In genomic region chr9:109825739-109826138, GRCm38 (mm10) we compare ENCODE assay signal across 26 mouse cellular contexts. TPM values are rescaled to one million over a fixed set of nuclear protein-coding genes. Genes with fewer than 3 reads are reported as not detected.
DNase-seq lines count a peak whose midpoint lies in the region; ATAC-seq and TF ChIP-seq lines count a peak whose summit lies in the region.
"Had no signal": no experiment of that assay in that cellular context is flagged by ENCODE, and none has a peak within 500 bp of the region (broad histone marks: within the 10 kb centered on the region; RNA-seq: fewer than 3 reads in every experiment).

No protein-coding gene starts in this region.

- TF ChIP-seq CTCF in MEL (IDR thresholded peaks at IDR 0.05 in 2 of 3, conservative IDR thresholded peaks at IDR 0.05 in 1 of 3; ENCODE audit: control insufficient read depth in 1 of 3, insufficient read depth in 1 of 3, low read depth in 2 of 3, low read length in 3 of 3, poor library complexity in 1 of 3, severe bottlenecking in 1 of 3): no peak
- TF ChIP-seq CTCF in intestine, postnatal 0 days (IDR thresholded peaks at IDR 0.05; ENCODE audit: low read depth): no peak

- TF ChIP-seq RAD21 in MEL (IDR thresholded peaks at IDR 0.05; ENCODE audit: low read depth, low read length): no peak

- no peak overlapping the region for H3K4me3 ChIP-seq in MEL (ENCODE audit: control insufficient read depth in 1 of 2, insufficient read depth in 1 of 2, low read depth in 2 of 2, low read length in 2 of 2)
- no peak overlapping the region for H3K4me3 ChIP-seq in liver, embryonic 11.5 days (ENCODE audit: low read depth, low read length)
- H3K4me3 ChIP-seq in liver, embryonic 15.5 days (replicated peaks): no peak overlapping the region
- no peak overlapping the region for H3K4me3 ChIP-seq in intestine, postnatal 0 days (ENCODE audit: low read depth, low read length)
- no peak overlapping the region for H3K4me3 ChIP-seq in hindbrain, embryonic 14.5 days (replicated peaks; ENCODE audit: low read length)
- H3K4me3 ChIP-seq: embryonic facial prominence, embryonic 12.5 days; forebrain, embryonic 15.5 days; gastrocnemius, adult 2 months; heart, embryonic 12.5 days; hindbrain, embryonic 10.5 days; hindbrain, embryonic 15.5 days had no signal

- H3K9me3 ChIP-seq in MEL (replicated peaks; ENCODE audit: insufficient read depth, low read length): no peaks in the 10 kb centered on the region
- no peaks in the 10 kb centered on the region for H3K9me3 ChIP-seq in liver, embryonic 11.5 days (ENCODE audit: control insufficient read depth, low read length)
- no peaks in the 10 kb centered on the region for H3K9me3 ChIP-seq in liver, embryonic 15.5 days (replicated peaks)
- H3K9me3 ChIP-seq in intestine, postnatal 0 days (ENCODE audit: control insufficient read depth): no peaks in the 10 kb centered on the region
- H3K9me3 ChIP-seq in hindbrain, embryonic 14.5 days (ENCODE audit: control insufficient read depth, low read length): no peaks in the 10 kb centered on the region
- H3K9me3 ChIP-seq: embryonic facial prominence, embryonic 12.5 days; forebrain, embryonic 15.5 days; heart, embryonic 12.5 days; hindbrain, embryonic 10.5 days; hindbrain, embryonic 15.5 days had no signal

- H3K9ac ChIP-seq in MEL (ENCODE audit: control insufficient read depth, low read depth, low read length, poor library complexity, severe bottlenecking): no peak overlapping the region
- H3K9ac ChIP-seq in liver, embryonic 11.5 days (ENCODE audit: low read depth, low read length): no peak overlapping the region
- no peak overlapping the region for H3K9ac ChIP-seq in liver, embryonic 15.5 days
- no peak overlapping the region for H3K9ac ChIP-seq in intestine, postnatal 0 days (ENCODE audit: low read depth, low read length)
- H3K9ac ChIP-seq in hindbrain, embryonic 14.5 days: no peak overlapping the region
- H3K9ac ChIP-seq: embryonic facial prominence, embryonic 12.5 days; forebrain, embryonic 15.5 days; heart, embryonic 12.5 days; hindbrain, embryonic 15.5 days had no signal

- WGBS in liver, embryonic 11.5 days: 24% methylated on average over 4 of the region's 4 CpGs
- WGBS in liver, embryonic 15.5 days (ENCODE audit: insufficient replicate concordance): 18% methylated on average over 4 of the region's 4 CpGs
- WGBS in intestine, postnatal 0 days: 55% methylated on average over 4 of the region's 4 CpGs
- WGBS in hindbrain, embryonic 14.5 days: 79% methylated on average over 4 of the region's 4 CpGs

- no peak for TF ChIP-seq POLR2A in MEL (IDR thresholded peaks at IDR 0.05; ENCODE audit: control insufficient read depth in 1 of 2, insufficient read depth in 1 of 2, low read depth in 1 of 2, low read length in 2 of 2, poor library complexity in 1 of 2)

- no peak overlapping the region for H3K4me2 ChIP-seq in liver, embryonic 11.5 days
- no peak overlapping the region for H3K4me2 ChIP-seq in liver, embryonic 15.5 days
- no peak overlapping the region for H3K4me2 ChIP-seq in intestine, postnatal 0 days (replicated peaks; ENCODE audit: low read depth)
- H3K4me2 ChIP-seq in hindbrain, embryonic 14.5 days (replicated peaks): no peak overlapping the region
- H3K4me2 ChIP-seq: embryonic facial prominence, embryonic 12.5 days; forebrain, embryonic 15.5 days; heart, embryonic 12.5 days; hindbrain, embryonic 15.5 days had no signal

- peaks cover 0 to 20% of the 10 kb centered on the region in 2 experiments; a peak in 2 of 4 replicates for H3K36me3 ChIP-seq in MEL (ENCODE audit: control insufficient read depth in 1 of 2, insufficient read depth in 2 of 2, low read length in 2 of 2)
- no peaks in the 10 kb centered on the region for H3K36me3 ChIP-seq in liver, embryonic 11.5 days (ENCODE audit: control insufficient read depth, insufficient read depth, low read length)
- H3K36me3 ChIP-seq in liver, embryonic 15.5 days (replicated peaks): no peaks in the 10 kb centered on the region
- H3K36me3 ChIP-seq in intestine, postnatal 0 days (ENCODE audit: control insufficient read depth, insufficient read depth): no peaks in the 10 kb centered on the region
- H3K36me3 ChIP-seq in hindbrain, embryonic 14.5 days (replicated peaks; ENCODE audit: control insufficient read depth, insufficient read depth): no peaks in the 10 kb centered on the region
- H3K36me3 ChIP-seq: forebrain, embryonic 15.5 days; hindbrain, embryonic 15.5 days had no signal

- peak overlapping the region; percentile 53 for H3K27ac ChIP-seq in MEL (ENCODE audit: control insufficient read depth, low read depth, low read length)
- no peak overlapping the region for H3K27ac ChIP-seq in liver, embryonic 11.5 days (ENCODE audit: low read depth, low read length)
- H3K27ac ChIP-seq in liver, embryonic 15.5 days (replicated peaks): no peak overlapping the region
- H3K27ac ChIP-seq in intestine, postnatal 0 days (ENCODE audit: low read depth, low read length): no peak overlapping the region
- no peak overlapping the region for H3K27ac ChIP-seq in hindbrain, embryonic 14.5 days
- H3K27ac ChIP-seq: embryonic facial prominence, embryonic 12.5 days; forebrain, embryonic 15.5 days; gastrocnemius, adult 2 months; hindbrain, embryonic 10.5 days; hindbrain, embryonic 15.5 days had no signal

- no peaks in the 10 kb centered on the region for H3K79me2 ChIP-seq in MEL (ENCODE audit: control insufficient read depth, insufficient read depth, low read length, poor library complexity)

- TF ChIP-seq EP300 in MEL (IDR thresholded peaks at IDR 0.05; ENCODE audit: low read depth in 1 of 2, low read length in 2 of 2): peak; percentile 83 to 91

- ATAC-seq in liver, embryonic 11.5 days (replicated peaks; ENCODE audit: low FRiP score): peak; percentile 91
- peak; percentile 89 for ATAC-seq in liver, embryonic 15.5 days (ENCODE audit: insufficient read depth)
- ATAC-seq in intestine, postnatal 0 days: no peak
- no peak for ATAC-seq in hindbrain, embryonic 14.5 days (ENCODE audit: low FRiP score)
- no peak for ATAC-seq in inflammation-experienced regulatory T-cells, adult 6 months
- ATAC-seq: CD4-positive, CD25-positive, alpha-beta regulatory T cell, adult 4 months; forebrain, embryonic 15.5 days had no signal

- DNase-seq in MEL (ENCODE audit: low read depth, low spot score): peak; percentile 69
- no peak for DNase-seq in liver, embryonic 11.5 days (ENCODE audit: low spot score)
- DNase-seq in kidney, adult 8-10 months: no peak
- no peak for DNase-seq in hindbrain, embryonic 14.5 days (ENCODE audit: low spot score)
- DNase-seq: adrenal gland, adult 2 months; adrenal gland, postnatal 25 days; B cell, adult 2 months; cerebellum, adult 11-12 months; cerebellum, adult 9-10 months; cerebellum, postnatal 25 days; gastrocnemius, adult 2 months; gastrocnemius, postnatal 25 days had no signal

- peaks cover 12 to 16% of the 10 kb centered on the region in 2 experiments for H3K4me1 ChIP-seq in MEL (ENCODE audit: control insufficient read depth in 1 of 2, insufficient read depth in 2 of 2, low read length in 2 of 2)
- peaks cover 7% of the 10 kb centered on the region for H3K4me1 ChIP-seq in liver, embryonic 11.5 days (replicated peaks; ENCODE audit: control insufficient read depth, insufficient read depth, low read length)
- H3K4me1 ChIP-seq in liver, embryonic 15.5 days (replicated peaks): peaks cover 21% of the 10 kb centered on the region
- no peaks in the 10 kb centered on the region for H3K4me1 ChIP-seq in intestine, postnatal 0 days (replicated peaks; ENCODE audit: control insufficient read depth, insufficient read depth, low read length)
- no peaks in the 10 kb centered on the region for H3K4me1 ChIP-seq in hindbrain, embryonic 14.5 days (replicated peaks; ENCODE audit: control insufficient read depth, insufficient read depth, low read length)
- H3K4me1 ChIP-seq: embryonic facial prominence, embryonic 12.5 days; forebrain, embryonic 15.5 days; hindbrain, embryonic 10.5 days; hindbrain, embryonic 15.5 days had no signal

- H3K27me3 ChIP-seq in MEL (ENCODE audit: control insufficient read depth in 1 of 2, insufficient read depth in 2 of 2, low read length in 2 of 2): no peaks in the 10 kb centered on the region
- H3K27me3 ChIP-seq in liver, embryonic 11.5 days (replicated peaks; ENCODE audit: control insufficient read depth, insufficient read depth, low read length): no peaks in the 10 kb centered on the region
- H3K27me3 ChIP-seq in liver, embryonic 15.5 days: no peaks in the 10 kb centered on the region
- no peaks in the 10 kb centered on the region for H3K27me3 ChIP-seq in intestine, postnatal 0 days (replicated peaks; ENCODE audit: control insufficient read depth, insufficient read depth, low read length)
- no peaks in the 10 kb centered on the region for H3K27me3 ChIP-seq in hindbrain, embryonic 14.5 days (ENCODE audit: control insufficient read depth, insufficient read depth, low read length)
- H3K27me3 ChIP-seq: embryonic facial prominence, embryonic 12.5 days; forebrain, embryonic 15.5 days; heart, embryonic 12.5 days; hindbrain, embryonic 15.5 days had no signal

RNA-seq across cellular contexts. Expression of gene Nme6, which starts 6.8 kb away (rescaled TPM):
- total RNA-seq in MEL (2012; rRNA removed): 75.9 and 98.2 TPM in 2 replicates
- 10 to 100 TPM in 1 of 2 experiments, not detected in 1; 84.1 TPM for polyA plus RNA-seq in MEL (2012; ENCODE audit: insufficient read depth in 1 of 2, insufficient read length in 2 of 2, low read depth in 1 of 2, low replicate concordance in 2 of 2, missing spikeins in 1 of 2)
- polyA plus RNA-seq in liver, embryonic 11.5 days (2014; fragmentation: Nextera tagmentation; extraction: Ambion mirVana): 91.1 and 94.6 TPM in 2 replicates
- 51.1 and 55.1 TPM in 2 replicates for polyA plus RNA-seq in liver, embryonic 15.5 days (2015; fragmentation: Nextera tagmentation; extraction: Ambion mirVana)
- 54.6 and 58.0 TPM in 2 replicates for polyA plus RNA-seq in intestine, postnatal 0 days (2015; fragmentation: Nextera tagmentation; extraction: Ambion mirVana)
- 64.2 and 64.3 TPM in 2 replicates for polyA plus RNA-seq in hindbrain, embryonic 14.5 days (2014; fragmentation: Nextera tagmentation; extraction: Ambion mirVana)
- 10 to 100 TPM in 1 of 3 experiments, 1 to 10 TPM in 2; 6.7 to 16.6 (median 9.4) TPM for polyA plus RNA-seq in inflammation-experienced regulatory T-cells, adult 6 months (2017; shearing (Covaris generic))

RNA-seq across cellular contexts. Expression of gene Spink8, which starts 13.7 kb away (rescaled TPM):
- not detected in 2 replicates for total RNA-seq in MEL (2012; rRNA removed)
- polyA plus RNA-seq in MEL (2012; ENCODE audit: insufficient read depth in 1 of 2, insufficient read length in 2 of 2, low read depth in 1 of 2, low replicate concordance in 2 of 2, missing spikeins in 1 of 2): not detected
- polyA plus RNA-seq in liver, embryonic 11.5 days (2014; fragmentation: Nextera tagmentation; extraction: Ambion mirVana): not detected in 2 replicates
- not detected in 2 replicates for polyA plus RNA-seq in liver, embryonic 15.5 days (2015; fragmentation: Nextera tagmentation; extraction: Ambion mirVana)
- 3.0 and 3.3 TPM in 2 replicates for polyA plus RNA-seq in intestine, postnatal 0 days (2015; fragmentation: Nextera tagmentation; extraction: Ambion mirVana)
- 0.33 TPM in 1 of 2 replicates, not detected in the other for polyA plus RNA-seq in hindbrain, embryonic 14.5 days (2014; fragmentation: Nextera tagmentation; extraction: Ambion mirVana)
- not detected for polyA plus RNA-seq in inflammation-experienced regulatory T-cells, adult 6 months (2017; shearing (Covaris generic))
- total RNA-seq: gastrocnemius, adult 2 months; gastrocnemius, postnatal 25 days; granulocyte monocyte progenitor cell, adult 5-6 weeks; heart, adult 8-10 months; heart, postnatal 25 days had no signal
- polyA plus RNA-seq: adrenal gland, adult 2 months; CD4-positive, CD25-positive, alpha-beta regulatory T cell, adult 4 months; embryonic facial prominence, embryonic 12.5 days; forebrain, embryonic 11.5 days; forebrain, embryonic 15.5 days; heart, embryonic 12.5 days; heart, embryonic 16.5 days; hindbrain, embryonic 10.5 days had no signal

RNA-seq across cellular contexts. Expression of gene Camp, which starts 23.7 kb away (rescaled TPM):
- total RNA-seq in MEL (2012; rRNA removed): not detected in 2 replicates
- under 1 TPM in 1 of 2 experiments, not detected in 1; 0.13 TPM for polyA plus RNA-seq in MEL (2012; ENCODE audit: insufficient read depth in 1 of 2, insufficient read length in 2 of 2, low read depth in 1 of 2, low replicate concordance in 2 of 2, missing spikeins in 1 of 2)
- polyA plus RNA-seq in liver, embryonic 11.5 days (2014; fragmentation: Nextera tagmentation; extraction: Ambion mirVana): 13.5 and 15.8 TPM in 2 replicates
- 281 and 299 TPM in 2 replicates for polyA plus RNA-seq in liver, embryonic 15.5 days (2015; fragmentation: Nextera tagmentation; extraction: Ambion mirVana)
- polyA plus RNA-seq in intestine, postnatal 0 days (2015; fragmentation: Nextera tagmentation; extraction: Ambion mirVana): 1.3 TPM in 2 replicates
- 0.97 and 1.3 TPM in 2 replicates for polyA plus RNA-seq in hindbrain, embryonic 14.5 days (2014; fragmentation: Nextera tagmentation; extraction: Ambion mirVana)
- polyA plus RNA-seq in inflammation-experienced regulatory T-cells, adult 6 months (2017; shearing (Covaris generic)): 1 to 10 TPM in 1 of 3 experiments, not detected in 2; 1.5 TPM
- total RNA-seq: adrenal gland, postnatal 25 days; gastrocnemius, adult 2 months; gastrocnemius, postnatal 25 days; heart, postnatal 25 days had no signal
- polyA plus RNA-seq: adrenal gland, adult 2 months; CD4-positive, CD25-positive, alpha-beta regulatory T cell, adult 4 months; hindbrain, embryonic 10.5 days had no signal

RNA-seq across cellular contexts. Expression of gene Fbxw27, which starts 35.3 kb away (rescaled TPM):
- not detected in 2 replicates for total RNA-seq in MEL (2012; rRNA removed)
- not detected for polyA plus RNA-seq in MEL (2012; ENCODE audit: insufficient read depth in 1 of 2, insufficient read length in 2 of 2, low read depth in 1 of 2, low replicate concordance in 2 of 2, missing spikeins in 1 of 2)
- not detected in 2 replicates for polyA plus RNA-seq in liver, embryonic 11.5 days (2014; fragmentation: Nextera tagmentation; extraction: Ambion mirVana)
- not detected in 2 replicates for polyA plus RNA-seq in liver, embryonic 15.5 days (2015; fragmentation: Nextera tagmentation; extraction: Ambion mirVana)
- not detected in 2 replicates for polyA plus RNA-seq in intestine, postnatal 0 days (2015; fragmentation: Nextera tagmentation; extraction: Ambion mirVana)
- not detected in 2 replicates for polyA plus RNA-seq in hindbrain, embryonic 14.5 days (2014; fragmentation: Nextera tagmentation; extraction: Ambion mirVana)
- polyA plus RNA-seq in inflammation-experienced regulatory T-cells, adult 6 months (2017; shearing (Covaris generic)): not detected
- total RNA-seq: adrenal gland, adult 2 months; adrenal gland, postnatal 25 days; gastrocnemius, adult 2 months; gastrocnemius, postnatal 25 days; granulocyte monocyte progenitor cell, adult 5-6 weeks; heart, adult 8-10 months; heart, postnatal 25 days had no signal
- polyA plus RNA-seq: adrenal gland, adult 2 months; CD4-positive, CD25-positive, alpha-beta regulatory T cell, adult 4 months; embryonic facial prominence, embryonic 12.5 days; forebrain, embryonic 11.5 days; heart, embryonic 12.5 days; heart, embryonic 16.5 days; hindbrain, embryonic 10.5 days; hindbrain, embryonic 15.5 days had no signal

RNA-seq across cellular contexts. Expression of gene Cdc25a, which starts 49.6 kb away (rescaled TPM):
- 50.6 and 67.4 TPM in 2 replicates for total RNA-seq in MEL (2012; rRNA removed)
- 10 to 100 TPM; 67.2 to 79.4 TPM for polyA plus RNA-seq in MEL (2012; ENCODE audit: insufficient read depth in 1 of 2, insufficient read length in 2 of 2, low read depth in 1 of 2, low replicate concordance in 2 of 2, missing spikeins in 1 of 2)
- polyA plus RNA-seq in liver, embryonic 11.5 days (2014; fragmentation: Nextera tagmentation; extraction: Ambion mirVana): 39.8 and 42.5 TPM in 2 replicates
- 12.7 and 13.3 TPM in 2 replicates for polyA plus RNA-seq in liver, embryonic 15.5 days (2015; fragmentation: Nextera tagmentation; extraction: Ambion mirVana)
- polyA plus RNA-seq in intestine, postnatal 0 days (2015; fragmentation: Nextera tagmentation; extraction: Ambion mirVana): 21.3 and 25.9 TPM in 2 replicates
- 12.4 and 12.5 TPM in 2 replicates for polyA plus RNA-seq in hindbrain, embryonic 14.5 days (2014; fragmentation: Nextera tagmentation; extraction: Ambion mirVana)
- polyA plus RNA-seq in inflammation-experienced regulatory T-cells, adult 6 months (2017; shearing (Covaris generic)): 10 to 100 TPM in 1 of 3 experiments, 1 to 10 TPM in 2; 6.2 to 10.2 (median 8.1) TPM

Comparison
In these comparisons a context has a peak if more than half of its experiments do, and no peak if none do; other contexts are left out.
1. RNA of gene Camp, which starts 23.7 kb away (polyA plus RNA-seq): 281 to 299 TPM in liver, embryonic 15.5 days; 13.5 to 15.8 TPM in liver, embryonic 11.5 days, 1.3 TPM in intestine, postnatal 0 days, 0.97 to 1.3 TPM in hindbrain, embryonic 14.5 days, 0.13 TPM in MEL and 1.5 TPM in inflammation-experienced regulatory T-cells, adult 6 months; every median in the first group is over 10 times any median in the second.
2. ATAC-seq: peak in liver, embryonic 11.5 days (single experiment) and liver, embryonic 15.5 days (single experiment); none in intestine, postnatal 0 days (single experiment), hindbrain, embryonic 14.5 days (single experiment) and inflammation-experienced regulatory T-cells, adult 6 months (single experiment).